Mouse (Mus musculus) CH12.LX (cell line): ENCODE measurements around the gene Taar4. TPM values are rescaled to one million over a fixed set of nuclear protein-coding genes. Genes with fewer than 3 reads are reported as not detected.

Source experiments
- DNase-seq: peaks from one replicate; pipeline ENCODE4 v3.0.0-alpha.2; 2013; ENCODE audit errors: extremely low read depth
- H3K27ac ChIP-seq: 2 replicates; pipeline ENCODE4 v1.5.1; 2012; ENCODE audit warnings: low read depth, mild to moderate bottlenecking, control low read depth, moderate library complexity; ENCODE audit not compliant: insufficient read depth
- H3K27me3 ChIP-seq: replicated peaks from 2 replicates; pipeline ENCODE3; 2012; ENCODE audit warnings: inconsistent platforms
- H3K36me3 ChIP-seq, 2 experiments: replicated peaks in 1 of 2; 2 replicates each; pipeline versions ENCODE3 to v1.6.1; 2012; ENCODE audit warnings: inconsistent platforms in 1 of 2, low read length in 1 of 2, mild to moderate bottlenecking in 1 of 2, mixed read lengths in 1 of 2, moderate library complexity in 1 of 2; ENCODE audit not compliant: control insufficient read depth in 1 of 2, insufficient read depth in 1 of 2
- H3K4me1 ChIP-seq, 2 experiments: 2 replicates each; pipeline ENCODE4 v1.6.1; 2012; ENCODE audit warnings: inconsistent platforms in 1 of 2, moderate library complexity in 1 of 2; ENCODE audit not compliant: insufficient read depth in 2 of 2, control insufficient read depth in 1 of 2
- H3K4me2 ChIP-seq: 2 replicates; pipeline ENCODE4 v1.6.1; 2012; ENCODE audit warnings: low read depth, mild to moderate bottlenecking, control low read depth; ENCODE audit not compliant: poor library complexity, insufficient read depth, severe bottlenecking
- H3K4me3 ChIP-seq, 3 experiments: fragments of 150-350 bp in 1 of 3; sonication (generic) in 1 of 3; replicated peaks in 1 of 3; 2 replicates each; pipeline versions ENCODE3 to v1.5.1; 2011 to 2012; ENCODE audit warnings: low read depth in 2 of 3, low read length in 2 of 3, mild to moderate bottlenecking in 2 of 3, moderate library complexity in 2 of 3, control low read depth in 1 of 3, improper control_type of control experiment in 1 of 3, inconsistent platforms in 1 of 3, mixed read lengths in 1 of 3; ENCODE audit not compliant: poor library complexity in 1 of 3
- H3K79me2 ChIP-seq: replicated peaks from 2 replicates; pipeline ENCODE4 v1.6.1; 2012; ENCODE audit warnings: mild to moderate bottlenecking, moderate library complexity; ENCODE audit not compliant: control insufficient read depth, poor library complexity, insufficient read depth, severe bottlenecking; ENCODE audit errors: extremely low read depth
- H3K9ac ChIP-seq: 2 replicates; pipeline ENCODE4 v1.6.1; 2012; ENCODE audit warnings: low read depth, mild to moderate bottlenecking, control low read depth, moderate library complexity; ENCODE audit not compliant: insufficient read depth
- H3K9me3 ChIP-seq: replicated peaks from 2 replicates; pipeline ENCODE3; 2012; ENCODE audit warnings: low read length, inconsistent platforms, mixed read lengths
- CTCF ChIP-seq, 2 experiments: IDR thresholded peaks in 1 of 2; conservative IDR thresholded peaks in 1 of 2; 2 replicates each; pipeline ENCODE4 v1.5.1; 2011 to 2012; ENCODE audit warnings: low read depth in 2 of 2, low read length in 2 of 2, improper control_type of control experiment in 1 of 2, inconsistent platforms in 1 of 2, mild to moderate bottlenecking in 1 of 2, moderate library complexity in 1 of 2
- ELF1 ChIP-seq: IDR thresholded peaks from 2 replicates; pipeline ENCODE4 v1.6.1; 2014; ENCODE audit warnings: low read depth, mild to moderate bottlenecking, inconsistent platforms, low read length, improper control_type of control experiment
- EP300 ChIP-seq: IDR thresholded peaks from 2 replicates; pipeline ENCODE4 v1.6.1; 2011; ENCODE audit warnings: low read length, improper control_type of control experiment
- GABPA ChIP-seq: IDR thresholded peaks from 2 replicates; pipeline ENCODE4 v1.6.1; 2012; ENCODE audit warnings: low read depth, low read length, improper control_type of control experiment, inconsistent platforms; ENCODE audit not compliant: insufficient replicate concordance
- HCFC1 ChIP-seq: IDR thresholded peaks from 2 replicates; pipeline ENCODE4 v1.6.1; 2012; ENCODE audit warnings: low read depth, mild to moderate bottlenecking, inconsistent platforms, low read length, improper control_type of control experiment
- IRF4 ChIP-seq: IDR thresholded peaks from 2 replicates; pipeline ENCODE4 v1.6.1; 2014; ENCODE audit warnings: low read depth, mild to moderate bottlenecking, inconsistent platforms, low read length, improper control_type of control experiment
- JUN ChIP-seq: IDR thresholded peaks from 2 replicates; pipeline ENCODE4 v1.6.1; 2011; ENCODE audit warnings: low read depth, mild to moderate bottlenecking, low read length, improper control_type of control experiment, moderate library complexity; ENCODE audit not compliant: insufficient read depth
- KAT2A ChIP-seq: IDR thresholded peaks from 2 replicates; pipeline ENCODE4 v1.6.1; 2012; ENCODE audit warnings: low read length, improper control_type of control experiment, inconsistent platforms; ENCODE audit not compliant: insufficient replicate concordance
- MAFK ChIP-seq: IDR thresholded peaks from 2 replicates; pipeline ENCODE4 v1.6.1; 2011; ENCODE audit warnings: low read length, improper control_type of control experiment; ENCODE audit not compliant: insufficient replicate concordance
- MAX ChIP-seq: IDR thresholded peaks from 2 replicates; pipeline ENCODE4 v1.6.1; 2011; ENCODE audit warnings: low read length, improper control_type of control experiment
- MAZ ChIP-seq: IDR thresholded peaks from 2 replicates; pipeline ENCODE4 v1.6.1; 2012; ENCODE audit warnings: low read depth, mild to moderate bottlenecking, inconsistent platforms, low read length, improper control_type of control experiment, moderate library complexity
- MYC ChIP-seq: IDR thresholded peaks from 2 replicates; pipeline ENCODE4 v1.6.1; 2011; ENCODE audit warnings: low read depth, mild to moderate bottlenecking, improper control_type of control experiment, low read length
- NELFE ChIP-seq: IDR thresholded peaks from 2 replicates; pipeline ENCODE4 v1.6.1; 2011; ENCODE audit warnings: low read depth, low read length, improper control_type of control experiment
- NRF1 ChIP-seq: IDR thresholded peaks from 2 replicates; pipeline ENCODE4 v1.6.1; 2014; ENCODE audit warnings: low read depth, mild to moderate bottlenecking, inconsistent platforms, low read length, improper control_type of control experiment, moderate library complexity
- PAX5 ChIP-seq: IDR thresholded peaks from 2 replicates; pipeline ENCODE4 v1.6.1; 2012; ENCODE audit warnings: low read length, inconsistent platforms, mixed read lengths
- POLR2A ChIP-seq: IDR thresholded peaks from 2 replicates; pipeline ENCODE4 v1.6.1; 2011; ENCODE audit warnings: low read depth, mild to moderate bottlenecking, improper control_type of control experiment, low read length
- RAD21 ChIP-seq: IDR thresholded peaks from 2 replicates; pipeline ENCODE4 v1.6.1; 2011; ENCODE audit warnings: low read depth, mild to moderate bottlenecking, low read length, improper control_type of control experiment, moderate library complexity
- RCOR1 ChIP-seq: conservative IDR thresholded peaks from 2 replicates; pipeline ENCODE4 v1.6.1; 2012; ENCODE audit warnings: low read depth, mild to moderate bottlenecking, inconsistent platforms, low read length, improper control_type of control experiment
- SIN3A ChIP-seq: IDR thresholded peaks from 2 replicates; pipeline ENCODE4 v1.6.1; 2012; ENCODE audit warnings: low read length, improper control_type of control experiment, inconsistent platforms
- SMC3 ChIP-seq: IDR thresholded peaks from 2 replicates; pipeline ENCODE4 v1.6.1; 2011; ENCODE audit warnings: low read depth, low read length, improper control_type of control experiment
- TBP ChIP-seq: conservative IDR thresholded peaks from 2 replicates; pipeline ENCODE4 v1.6.1; 2011; ENCODE audit warnings: low read depth, low read length, improper control_type of control experiment
- USF1 ChIP-seq: IDR thresholded peaks from 2 replicates; pipeline ENCODE4 v1.6.1; 2014; ENCODE audit warnings: low read depth, mild to moderate bottlenecking, inconsistent platforms, low read length, improper control_type of control experiment
- ZKSCAN1 ChIP-seq: IDR thresholded peaks from 2 replicates; pipeline ENCODE4 v1.6.1; 2012; ENCODE audit warnings: low read depth, inconsistent platforms, low read length, improper control_type of control experiment, borderline replicate concordance
- ZMIZ1 ChIP-seq: IDR thresholded peaks from 2 replicates; pipeline ENCODE4 v1.6.1; 2012; ENCODE audit warnings: low read depth, mild to moderate bottlenecking, inconsistent platforms, low read length, improper control_type of control experiment
- dilution Hi-C: fragments of 300-500 bp; cut with MboI; formaldehyde crosslinking; loops from 2 replicates; pipeline ENCODE4 v1.14.3; 2020; ENCODE audit warnings: low sequenced_read_pairs; ENCODE audit not compliant: extremely low pct_unique_long_range_greater_than_20kb, extremely low pct_ligation_motif_present
- in situ Hi-C: fragments of 300-500 bp; cut with MboI; formaldehyde crosslinking; loops from 3 replicates; pipeline ENCODE4 v1.14.3; 2019; ENCODE audit warnings: low sequenced_read_pairs, low pct_ligation_motif_present, low pct_unique_long_range_greater_than_20kb, mixed read lengths
- polyA plus RNA-seq: library from polyadenylated mRNA; unstranded; fragments of >175 nt; gene quantifications from 2 replicates; pipeline ENCODE4 v1.2.1, GENCODE M21; 2012; ENCODE audit warnings: low read depth; ENCODE audit not compliant: insufficient read length
- total RNA-seq, 2 experiments: library from RNA; depleted of rRNA; stranded (reverse); fragments of 300-350 nt in 1 of 2; fragments of >200 nt in 1 of 2; gene quantifications; 2 replicates each; pipeline ENCODE4 v1.2.3; 2012 to 2014

Taar4 gene
- total and polyA plus RNA-seq, 3 experiments = not detected

GRCm38 (mm10) chr10:23993381-23993780, 33.1 kb downstream of the Taar4 start, which contains the start of gene Taar7a:
Gene Taar7a, minus strand, starts transcription at chr10:23993481.
- dilution Hi-C loops (no loop called here), in situ Hi-C loops (no loop called here)
- Histone ChIP-seq H3K9ac (no peak within 1 kb of the TSS), H3K4me3 (no peak within 1 kb of the TSS), H3K27ac (no peak within 1 kb of the TSS), H3K4me1 (no peaks in the 10 kb centered on the region), H3K27me3 (no peaks in the 10 kb centered on the region), H3K79me2 (no peaks in the 10 kb centered on the region), H3K4me2 (no peak within 1 kb of the TSS), H3K9me3 (no peaks in the 10 kb centered on the region), H3K36me3 (no peaks in the 10 kb centered on the region)
- TF ChIP-seq IRF4 (no peak), JUN (no peak), RAD21 (no peak), NRF1 (no peak), HCFC1 (no peak), GABPA (no peak), RCOR1 (no peak), USF1 (no peak), MAFK (no peak), TBP (no peak), EP300 (no peak), KAT2A (no peak), MAX (no peak), NELFE (no peak), ZMIZ1 (no peak), POLR2A (no peak), SMC3 (no peak), PAX5 (no peak), MAZ (no peak)
- no peak for DNase-seq

- H3K27me3 ChIP-seq = no peaks in the 10 kb centered on the region
- no peak for TF ChIP-seq POLR2A
- TF ChIP-seq ZKSCAN1 = no peak
- no peak for TF ChIP-seq RCOR1
- no peak for TF ChIP-seq KAT2A
- no peak for TF ChIP-seq NELFE
- no peak for TF ChIP-seq ZMIZ1
- TF ChIP-seq IRF4 = no peak
- TF ChIP-seq ELF1 = no peak
- TF ChIP-seq EP300 = no peak
- TF ChIP-seq SIN3A = no peak
- TF ChIP-seq MYC = no peak
- TF ChIP-seq JUN = no peak
- no peak for TF ChIP-seq CTCF (conservative IDR thresholded peaks at IDR 0.05 in 1 of 2, IDR thresholded peaks at IDR 0.05 in 1 of 2; ENCODE audit: low read depth in 2 of 2, low read length in 2 of 2)
- TF ChIP-seq MAX = no peak
- TF ChIP-seq, all 38 proteins: peak for 0
- no peaks in the 10 kb centered on the region for H3K36me3 ChIP-seq
- H3K4me2 ChIP-seq = no peak within 1 kb of the TSS
- no peaks in the 10 kb centered on the region for H3K4me1 ChIP-seq
- H3K4me3 ChIP-seq = no peak within 1 kb of the TSS
- DNase-seq = no peak
- H3K79me2 ChIP-seq = no peaks in the 10 kb centered on the region
- in situ Hi-C loops = no loop called here
- no peak within 1 kb of the TSS for H3K9ac ChIP-seq
- H3K9me3 ChIP-seq = no peaks in the 10 kb centered on the region
- dilution Hi-C loops = no loop called here
- no peak within 1 kb of the TSS for H3K27ac ChIP-seq
Measured at GRCm38 (mm10) chr10:23999639-24000038, 39.3 kb downstream of the Taar4 start, which contains the start of gene Taar7b. Gene Taar7b, plus strand, starts transcription at chr10:23999939.
